Mouse (Mus musculus): ENCODE data around the gene 2410002F23Rik. TPM values are rescaled to one million over a fixed set of nuclear protein-coding genes. Genes with fewer than 3 reads are reported as not detected.
"Not testable (repeated sequence)": the region's sequence is repeated elsewhere in the genome, so short reads cannot be mapped to it uniquely, and the experiment has no call there.

The 2410002F23Rik gene
- polyA plus RNA-seq, 1 experiment from 2014 or later: 59.5 TPM

DNA sequence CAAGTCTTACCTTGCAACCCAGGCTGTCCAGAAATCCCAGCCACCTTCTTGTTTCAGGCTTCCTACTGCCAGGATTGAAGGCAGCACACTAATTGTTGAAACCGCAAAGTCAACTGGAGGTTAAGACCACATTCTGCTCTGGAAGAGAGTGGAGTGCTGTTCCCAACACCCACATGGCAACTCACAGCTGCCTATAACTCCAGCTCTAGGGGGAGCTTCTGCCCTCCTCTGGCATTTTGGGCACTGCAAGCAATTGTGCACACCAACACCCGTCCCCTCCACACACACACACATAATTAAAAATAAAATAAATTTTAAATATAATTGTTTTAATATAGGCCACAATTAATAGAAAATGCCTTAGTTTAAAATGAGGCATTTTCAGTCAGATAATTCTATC is 5.4 kb upstream of the 2410002F23Rik start:
- Histone ChIP-seq H3K27ac (no peak overlapping the region), H3K36me3 (no peaks in the 10 kb centered on the region), H3K4me2 (no peak overlapping the region), H3K4me3 (no peak overlapping the region), H3K9ac (no peak overlapping the region), H3K27me3 (no peaks in the 10 kb centered on the region), H3K9me3 (replicated peaks) (no peaks in the 10 kb centered on the region), H3K4me1 (replicated peaks) (peaks cover 5% of the 10 kb centered on the region; the same call in 1 of the 2 replicates)
- no peak for ATAC-seq (replicated peaks; ENCODE audit: insufficient number of reproducible peaks, insufficient read depth, low FRiP score, low read depth)
- WGBS: 53% methylated on average over 2 of the region's 2 CpGs

DNA sequence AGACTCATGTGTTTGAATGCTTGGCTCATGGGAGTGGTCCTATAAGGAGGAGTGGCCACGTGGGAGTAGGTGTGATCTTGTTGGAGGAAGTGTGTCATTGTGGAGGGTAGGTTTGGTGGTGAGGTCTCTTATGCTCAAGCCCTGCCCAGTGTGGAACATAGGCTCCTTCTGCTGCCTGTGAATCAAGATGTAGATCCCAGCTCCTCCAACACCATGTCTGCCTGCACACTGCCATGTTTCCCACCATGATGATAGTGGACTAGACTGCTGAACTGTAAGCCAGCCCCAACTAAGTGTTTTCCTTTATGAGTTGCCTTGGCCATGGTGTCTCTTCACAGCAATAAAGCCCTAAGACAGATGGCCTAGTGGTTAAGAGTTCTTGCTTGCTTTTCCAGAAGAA is 2.4 kb upstream of the 2410002F23Rik start:
- Histone ChIP-seq H3K9ac (no peak overlapping the region), H3K27me3 (no peaks in the 10 kb centered on the region), H3K4me3 (no peak overlapping the region), H3K4me2 (no peak overlapping the region), H3K27ac (no peak overlapping the region), H3K9me3 (replicated peaks) (no peaks in the 10 kb centered on the region), H3K4me1 (replicated peaks) (peaks cover 18% of the 10 kb centered on the region), H3K36me3 (peaks cover 4% of the 10 kb centered on the region)
- ATAC-seq (replicated peaks; ENCODE audit: insufficient number of reproducible peaks, insufficient read depth, low FRiP score, low read depth): no peak
- 68% methylated on average over 1 of the region's 1 CpGs for WGBS

DNA sequence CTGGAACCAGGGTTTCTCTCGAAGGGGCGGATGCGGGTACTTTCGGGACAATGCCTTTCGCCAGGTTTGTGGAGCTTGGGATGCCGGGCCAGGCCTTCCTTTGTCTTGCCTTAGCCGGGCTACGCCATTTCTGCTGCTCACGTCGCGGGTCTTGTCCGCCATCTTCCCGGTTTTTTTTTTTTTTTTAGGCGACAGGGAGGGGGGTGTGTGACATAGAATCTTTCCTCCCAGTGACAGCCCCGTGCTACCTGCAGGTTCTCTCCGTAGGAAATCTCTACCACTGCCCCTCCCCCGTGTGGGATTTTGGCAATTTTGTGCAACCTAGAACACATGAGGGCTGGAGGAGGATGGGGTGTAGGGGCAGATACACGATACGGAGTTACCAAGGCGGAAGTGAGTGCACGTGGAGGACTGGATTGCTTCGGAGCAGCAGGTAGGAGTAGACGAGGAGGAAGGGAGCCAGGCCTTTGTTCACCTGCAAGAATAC is 505 bp downstream of the 2410002F23Rik start:
- peak overlapping the region; percentile 77 for H3K4me2 ChIP-seq
- peaks cover 19% of the 10 kb centered on the region for H3K4me1 ChIP-seq (replicated peaks)
- WGBS: under 1% methylated on average over 23 of the region's 23 CpGs
- peak; percentile 20 for ATAC-seq (replicated peaks; ENCODE audit: insufficient number of reproducible peaks, insufficient read depth, low FRiP score, low read depth)
- H3K27ac ChIP-seq: peak overlapping the region; percentile 90
- no peaks in the 10 kb centered on the region for H3K27me3 ChIP-seq
- peak overlapping the region; percentile 86 for H3K9ac ChIP-seq
- peak overlapping the region; percentile 98 for H3K4me3 ChIP-seq
- H3K9me3 ChIP-seq (replicated peaks): no peaks in the 10 kb centered on the region
- peaks cover 22% of the 10 kb centered on the region for H3K36me3 ChIP-seq

DNA sequence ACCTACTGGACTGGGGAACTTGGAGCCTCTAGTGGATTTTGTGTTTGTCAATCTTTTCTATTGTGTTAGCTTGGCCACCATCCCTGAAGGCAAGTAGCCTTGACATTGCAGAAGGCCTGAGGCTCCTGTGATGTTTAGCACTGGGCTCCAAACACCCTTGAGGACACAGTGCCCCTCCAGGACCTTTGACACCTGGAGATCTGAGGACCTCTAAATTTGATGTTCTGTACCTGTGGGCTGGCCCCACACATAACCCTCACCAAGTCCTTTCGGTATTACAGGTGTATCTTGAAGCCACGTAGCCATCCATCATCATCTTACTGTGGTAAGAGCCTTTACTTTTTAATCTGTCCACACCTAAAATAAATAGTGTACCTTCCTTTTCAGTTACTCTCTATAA is 1.4 kb downstream of the 2410002F23Rik start:
- ATAC-seq (replicated peaks; ENCODE audit: insufficient number of reproducible peaks, insufficient read depth, low FRiP score, low read depth): no peak
- WGBS: 93% methylated on average over 2 of the region's 2 CpGs
- Histone ChIP-seq H3K27me3 (no peaks in the 10 kb centered on the region), H3K4me1 (replicated peaks) (peaks cover 20% of the 10 kb centered on the region), H3K36me3 (peaks cover 28% of the 10 kb centered on the region), H3K4me3 (peak overlapping the region; percentile 98), H3K4me2 (peak overlapping the region; percentile 77), H3K27ac (no peak overlapping the region), H3K9me3 (replicated peaks) (no peaks in the 10 kb centered on the region), H3K9ac (peak overlapping the region; percentile 13; the same call in 1 of the 2 replicates)

DNA sequence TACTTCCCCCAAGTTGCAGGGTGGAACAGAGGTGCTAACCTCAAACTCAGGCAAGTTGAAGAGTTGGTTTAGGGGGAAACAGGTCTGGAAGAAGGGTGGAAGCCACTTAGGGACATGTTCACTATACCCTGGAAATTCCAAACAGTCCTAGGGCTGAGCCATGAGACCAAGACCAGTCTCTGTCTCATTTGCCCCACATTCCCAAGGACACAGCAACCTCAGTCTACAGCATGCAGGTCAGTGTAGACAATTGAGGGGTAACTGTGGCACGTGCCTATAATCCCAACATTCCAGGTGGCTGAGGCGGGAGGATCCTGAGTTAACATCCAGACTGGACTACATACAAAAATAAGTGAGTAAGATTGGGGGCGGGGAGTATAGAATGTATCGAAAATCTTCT is 2.7 kb downstream of the 2410002F23Rik start:
- Histone ChIP-seq H3K4me3 (no peak overlapping the region), H3K27me3 (no peaks in the 10 kb centered on the region), H3K9ac (no peak overlapping the region), H3K4me2 (no peak overlapping the region), H3K27ac (no peak overlapping the region), H3K9me3 (replicated peaks) (no peaks in the 10 kb centered on the region), H3K36me3 (peaks cover 28% of the 10 kb centered on the region), H3K4me1 (replicated peaks) (peaks cover 22% of the 10 kb centered on the region)
- 92% methylated on average over 4 of the region's 4 CpGs for WGBS
- ATAC-seq (replicated peaks; ENCODE audit: insufficient number of reproducible peaks, insufficient read depth, low FRiP score, low read depth): no peak

DNA sequence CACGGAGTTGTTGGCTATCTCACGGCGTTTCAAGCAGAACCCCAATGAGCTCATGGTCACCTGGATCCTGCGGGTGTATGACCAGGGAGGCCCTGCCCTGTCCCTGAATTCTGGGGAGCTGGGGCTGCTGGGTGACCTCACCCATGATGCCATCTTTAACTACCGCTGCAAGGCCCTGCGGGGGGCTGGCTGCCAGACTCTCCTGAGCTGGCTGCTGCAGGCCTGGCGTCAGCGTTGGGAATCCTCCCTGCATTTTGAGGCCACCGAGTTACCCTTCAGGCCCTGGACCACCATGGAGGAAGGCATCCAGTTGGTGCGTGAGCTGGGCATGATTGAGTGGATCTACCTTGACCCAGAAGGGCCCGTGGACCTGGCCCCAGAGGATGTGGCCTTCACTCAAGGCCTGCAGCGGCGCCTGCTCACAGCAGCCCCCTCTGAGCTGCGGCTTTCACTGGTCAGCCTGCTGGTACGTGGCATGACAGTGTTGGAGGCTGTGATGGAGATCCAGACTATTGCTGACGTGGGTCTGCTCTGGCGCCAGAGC is 4.3 kb downstream of the 2410002F23Rik start:
- H3K4me2 ChIP-seq; H3K4me3 ChIP-seq; H3K9ac ChIP-seq; H3K9me3 ChIP-seq (replicated peaks); H3K27ac ChIP-seq; ATAC-seq (replicated peaks; ENCODE audit: insufficient number of reproducible peaks, insufficient read depth, low FRiP score, low read depth); H3K27me3 ChIP-seq: not testable (repeated sequence)
- 89% methylated on average over 17 of the region's 17 CpGs for WGBS
- H3K4me1 ChIP-seq (replicated peaks): peaks cover 21% of the 10 kb centered on the region
- peaks cover 28% of the 10 kb centered on the region for H3K36me3 ChIP-seq

DNA sequence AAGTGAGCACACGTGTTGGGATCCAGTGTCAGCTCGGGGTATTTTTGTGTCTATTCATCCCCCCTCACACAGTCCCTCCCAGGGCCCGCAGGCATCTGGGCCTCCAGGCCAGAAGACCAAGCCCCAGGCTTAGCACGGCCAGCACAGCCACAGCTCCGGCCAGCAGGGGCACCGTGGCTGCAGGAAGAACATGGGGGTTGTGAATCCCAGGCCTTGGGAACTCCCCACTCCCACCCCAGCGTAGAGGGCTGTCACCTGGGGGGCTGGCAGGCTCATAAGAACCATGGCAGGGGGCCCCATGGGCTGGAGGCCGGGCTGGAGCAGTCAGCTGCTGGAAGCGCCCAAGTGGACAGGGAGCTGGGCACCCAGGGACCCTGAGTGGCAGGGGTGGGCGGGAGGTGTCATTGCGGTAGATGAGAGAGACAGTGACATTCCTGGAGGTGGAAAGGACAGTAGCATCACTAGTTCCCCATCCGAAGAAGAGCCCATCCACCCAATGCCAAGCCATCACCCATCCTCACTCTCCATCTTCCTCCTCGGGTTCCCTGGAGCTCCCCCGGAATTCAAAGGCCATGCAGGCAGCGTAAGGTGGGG is 6.6 kb downstream of the 2410002F23Rik start:
- Histone ChIP-seq H3K27me3 (no peaks in the 10 kb centered on the region), H3K4me3 (no peak overlapping the region), H3K36me3 (peaks cover 28% of the 10 kb centered on the region), H3K9ac (no peak overlapping the region), H3K4me2 (no peak overlapping the region), H3K4me1 (replicated peaks) (peaks cover 14% of the 10 kb centered on the region), H3K9me3 (replicated peaks) (no peaks in the 10 kb centered on the region), H3K27ac (no peak overlapping the region)
- no peak for ATAC-seq (replicated peaks; ENCODE audit: insufficient number of reproducible peaks, insufficient read depth, low FRiP score, low read depth)
- 63% methylated on average over 15 of the region's 15 CpGs for WGBS

DNA sequence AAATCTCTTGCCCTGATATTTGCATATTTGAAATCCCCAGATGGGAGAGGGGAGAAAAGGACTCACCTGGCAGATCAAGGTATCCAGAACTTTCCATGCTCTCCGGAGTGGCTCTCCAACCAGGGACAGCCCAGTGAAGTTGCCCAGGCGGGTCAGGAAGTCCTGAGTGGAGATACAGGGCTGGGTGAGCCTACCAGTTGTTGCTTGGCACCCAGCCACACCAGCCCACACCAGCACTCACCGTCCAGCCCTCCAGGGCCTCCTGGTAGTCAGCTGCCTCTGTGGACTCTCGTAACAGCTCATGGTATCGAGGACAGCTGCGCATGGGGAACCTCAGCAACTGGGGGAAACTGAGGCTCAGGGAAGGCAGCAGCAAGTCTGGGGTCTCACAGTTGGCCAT is 8.4 kb downstream of the 2410002F23Rik start:
- peaks cover 16% of the 10 kb centered on the region for H3K36me3 ChIP-seq
- ATAC-seq (replicated peaks; ENCODE audit: insufficient number of reproducible peaks, insufficient read depth, low FRiP score, low read depth): 0 out of 2 replicates have a peak, but pooled peaks have one; percentile 48
- no peak overlapping the region for H3K4me2 ChIP-seq
- no peak overlapping the region for H3K4me3 ChIP-seq
- peaks cover 8% of the 10 kb centered on the region for H3K4me1 ChIP-seq (replicated peaks)
- no peaks in the 10 kb centered on the region for H3K9me3 ChIP-seq (replicated peaks)
- WGBS: 39% methylated on average over 6 of the region's 6 CpGs
- no peaks in the 10 kb centered on the region for H3K27me3 ChIP-seq
- no peak overlapping the region for H3K9ac ChIP-seq
- no peak overlapping the region for H3K27ac ChIP-seq

DNA sequence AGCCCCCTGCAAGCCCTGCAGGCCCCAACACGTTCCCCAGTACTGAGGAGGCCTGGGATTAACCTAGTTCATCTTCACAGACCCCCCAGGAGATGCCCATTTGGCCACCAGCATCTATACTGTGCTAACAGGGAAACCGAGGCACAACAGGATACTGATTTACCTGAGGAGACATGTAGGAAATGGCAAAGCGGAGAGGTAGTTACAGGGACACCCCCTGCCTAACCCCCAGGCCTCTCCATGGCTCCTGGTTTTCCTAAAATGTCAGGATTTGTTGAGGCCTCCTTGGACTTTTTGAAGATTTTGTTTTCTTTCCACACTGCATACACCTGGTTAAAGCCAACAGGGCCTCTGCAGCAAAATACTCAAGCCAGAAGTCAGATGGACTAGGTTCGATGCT is 10.8 kb downstream of the 2410002F23Rik start, which contains the start of gene Acp4:
TSS of gene Acp4 (minus strand) at position 101 of the 400 bp plus-strand sequence.
- H3K4me2 ChIP-seq: no peak within 1 kb of the TSS
- no peaks in the 10 kb centered on the region for H3K9me3 ChIP-seq (replicated peaks)
- H3K36me3 ChIP-seq: peaks cover 4% of the 10 kb centered on the region; the same call in 1 of the 2 replicates
- H3K9ac ChIP-seq: no peak within 1 kb of the TSS
- no peaks in the 10 kb centered on the region for H3K27me3 ChIP-seq
- H3K4me3 ChIP-seq: no peak within 1 kb of the TSS
- 73% methylated on average over 4 of the region's 4 CpGs for WGBS
- H3K27ac ChIP-seq: no peak within 1 kb of the TSS
- peaks cover 8% of the 10 kb centered on the region for H3K4me1 ChIP-seq (replicated peaks)
- ATAC-seq (replicated peaks; ENCODE audit: insufficient number of reproducible peaks, insufficient read depth, low FRiP score, low read depth): no peak

DNA sequence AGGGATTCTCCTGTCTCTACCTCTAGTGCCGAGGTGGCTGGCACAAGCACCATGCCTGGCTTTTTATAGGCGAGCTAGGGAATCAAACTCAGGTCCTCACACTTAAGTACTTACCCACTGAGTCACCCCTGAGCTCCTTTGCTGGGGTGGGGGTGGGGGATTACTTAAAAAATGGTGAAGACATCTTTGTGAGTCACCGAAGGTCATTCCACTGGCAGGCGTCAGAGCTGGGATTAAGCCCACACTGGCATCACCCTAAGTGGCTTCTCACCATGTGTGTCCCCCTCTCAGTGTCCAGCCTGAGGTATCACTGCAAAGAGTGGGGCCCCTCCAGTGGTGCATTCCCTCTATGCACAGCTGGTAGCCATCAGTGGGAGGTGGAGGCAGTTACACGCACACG is 13.9 kb downstream of the 2410002F23Rik start:
- H3K4me3 ChIP-seq: no peak overlapping the region
- WGBS: 77% methylated on average over 6 of the region's 6 CpGs
- no peak for ATAC-seq (replicated peaks; ENCODE audit: insufficient number of reproducible peaks, insufficient read depth, low FRiP score, low read depth)
- no peaks in the 10 kb centered on the region for H3K9me3 ChIP-seq (replicated peaks)
- H3K27ac ChIP-seq: no peak overlapping the region
- H3K36me3 ChIP-seq: no peaks in the 10 kb centered on the region
- H3K4me2 ChIP-seq: no peak overlapping the region
- peaks cover 6% of the 10 kb centered on the region; the same call in 1 of the 2 replicates for H3K4me1 ChIP-seq (replicated peaks)
- peaks cover 21% of the 10 kb centered on the region for H3K27me3 ChIP-seq
- no peak overlapping the region for H3K9ac ChIP-seq

DNA sequence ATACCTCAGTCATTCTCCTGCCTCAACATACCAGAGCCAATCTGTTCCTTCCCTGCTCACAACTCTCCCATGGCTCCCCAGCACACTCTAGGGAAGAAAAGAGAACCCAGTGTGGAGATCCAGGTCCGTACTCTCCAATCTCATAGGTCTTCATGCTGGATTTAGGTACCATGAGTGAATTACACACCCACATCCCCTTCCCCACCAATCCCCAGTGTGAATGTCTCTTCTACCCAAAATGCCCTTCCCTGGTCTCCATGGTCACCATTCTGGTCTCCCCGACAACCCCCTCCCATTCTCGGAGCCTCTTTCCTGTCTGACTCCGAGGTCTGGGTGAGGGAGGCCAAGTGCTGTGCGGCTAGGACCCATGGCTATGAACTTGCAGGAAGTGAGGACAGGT is 14.6 kb downstream of the 2410002F23Rik start, which contains the start of gene Gm15517:
TSS of gene Gm15517 (plus strand) at position 301 of the 400 bp plus-strand sequence.
- Histone ChIP-seq H3K4me2 (no peak within 1 kb of the TSS), H3K4me3 (no peak within 1 kb of the TSS)

More for the DNA sequence above, 14.6 kb downstream of the 2410002F23Rik start, which contains the start of gene Gm15517:
- WGBS: 49% methylated on average over 5 of the region's 5 CpGs
- no peak for ATAC-seq (replicated peaks; ENCODE audit: insufficient number of reproducible peaks, insufficient read depth, low FRiP score, low read depth)
- Histone ChIP-seq H3K9ac (no peak within 1 kb of the TSS), H3K27me3 (peaks cover 26% of the 10 kb centered on the region), H3K27ac (no peak within 1 kb of the TSS), H3K9me3 (replicated peaks) (no peaks in the 10 kb centered on the region), H3K36me3 (no peaks in the 10 kb centered on the region), H3K4me1 (replicated peaks) (peaks cover 6% of the 10 kb centered on the region; the same call in 1 of the 2 replicates)

Measured in heart, embryonic 15.5 days (tissue).